Mouse (Mus musculus): ENCODE results near the gene Olfr495. TPM values are rescaled to one million over a fixed set of nuclear protein-coding genes. Genes with fewer than 3 reads are reported as not detected.

Gene Olfr495
- total RNA-seq (2014; rRNA removed): not detected in 2 replicates
- not detected in 2 replicates for polyA plus RNA-seq (2015; fragmentation: Nextera tagmentation; extraction: Ambion mirVana)

DNA sequence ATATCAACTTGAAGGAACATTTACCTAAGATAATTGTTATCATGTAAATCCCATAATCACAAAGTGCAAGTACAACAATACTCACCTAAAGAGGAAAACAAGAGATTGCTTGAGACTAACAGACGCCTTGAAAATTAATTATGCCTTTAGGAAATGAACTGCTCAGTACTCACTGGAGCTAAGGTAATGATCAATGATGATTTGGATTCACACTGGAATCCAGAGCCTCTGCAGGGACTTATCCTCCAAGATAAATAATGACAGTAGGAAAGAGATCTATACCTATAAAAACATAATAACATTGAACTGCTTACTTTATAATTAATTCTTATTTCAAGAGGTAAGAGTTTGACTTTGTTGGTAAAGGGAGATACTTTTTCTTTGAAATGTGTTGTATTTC, at the start of gene Olfr495:
Olfr495 (plus strand) TSS at position 301 of the 400 bp plus-strand sequence.
- H3K4me2 ChIP-seq (ENCODE audit: low read depth, low read length): no peak within 1 kb of the TSS
- TF ChIP-seq CTCF (IDR thresholded peaks at IDR 0.05; ENCODE audit: low read depth): no peak
- H3K4me3 ChIP-seq (ENCODE audit: low read length): no peak within 1 kb of the TSS
- no peak for ATAC-seq
- no peaks in the 10 kb centered on the region for H3K4me1 ChIP-seq (ENCODE audit: insufficient read depth, low read length)
- H3K9ac ChIP-seq (replicated peaks; ENCODE audit: low read length): no peak within 1 kb of the TSS
- DNase-seq (ENCODE audit: low spot score): no peak
- H3K9me3 ChIP-seq (ENCODE audit: low read length): no peaks in the 10 kb centered on the region
- H3K36me3 ChIP-seq (ENCODE audit: insufficient read depth, low read length): no peaks in the 10 kb centered on the region
- H3K27me3 ChIP-seq (ENCODE audit: insufficient read depth, low read length): no peaks in the 10 kb centered on the region
- 81% methylated on average over 1 of the region's 1 CpGs for WGBS
- H3K27ac ChIP-seq: no peak within 1 kb of the TSS

DNA sequence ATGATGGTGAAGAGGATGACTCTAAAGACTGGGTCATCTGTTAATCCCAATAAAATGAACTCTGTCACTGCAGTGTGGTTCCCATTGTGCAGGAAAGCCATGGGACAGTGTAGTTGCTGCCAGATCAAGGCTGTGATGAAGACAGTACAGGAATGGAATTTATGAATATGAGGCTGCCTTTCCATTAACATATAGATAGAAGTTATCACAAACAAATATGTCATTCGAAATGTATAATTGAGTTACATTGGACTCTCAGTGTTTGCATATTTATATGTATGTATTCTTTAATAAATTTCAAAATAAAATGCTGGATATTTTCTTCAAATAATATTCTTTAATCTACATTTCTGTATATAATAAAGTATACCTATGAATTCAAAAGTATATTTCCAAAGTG, 46.1 kb upstream of the Olfr495 start, which contains the start of gene Olfr493:
Olfr493 (minus strand) TSS at position 101 of the 400 bp plus-strand sequence.
- ATAC-seq: no peak
- H3K27me3 ChIP-seq (ENCODE audit: insufficient read depth, low read length): no peaks in the 10 kb centered on the region
- 61% methylated on average over 1 of the region's 1 CpGs for WGBS
- H3K9me3 ChIP-seq (ENCODE audit: low read length): no peaks in the 10 kb centered on the region
- no peak within 1 kb of the TSS for H3K27ac ChIP-seq
- no peak for DNase-seq (ENCODE audit: low spot score)
- no peak within 1 kb of the TSS for H3K4me3 ChIP-seq (ENCODE audit: low read length)
- no peak for TF ChIP-seq CTCF (IDR thresholded peaks at IDR 0.05; ENCODE audit: low read depth)
- H3K4me1 ChIP-seq (ENCODE audit: insufficient read depth, low read length): no peaks in the 10 kb centered on the region
- no peaks in the 10 kb centered on the region for H3K36me3 ChIP-seq (ENCODE audit: insufficient read depth, low read length)
- no peak within 1 kb of the TSS for H3K4me2 ChIP-seq (ENCODE audit: low read depth, low read length)
- no peak within 1 kb of the TSS for H3K9ac ChIP-seq (replicated peaks; ENCODE audit: low read length)

DNA sequence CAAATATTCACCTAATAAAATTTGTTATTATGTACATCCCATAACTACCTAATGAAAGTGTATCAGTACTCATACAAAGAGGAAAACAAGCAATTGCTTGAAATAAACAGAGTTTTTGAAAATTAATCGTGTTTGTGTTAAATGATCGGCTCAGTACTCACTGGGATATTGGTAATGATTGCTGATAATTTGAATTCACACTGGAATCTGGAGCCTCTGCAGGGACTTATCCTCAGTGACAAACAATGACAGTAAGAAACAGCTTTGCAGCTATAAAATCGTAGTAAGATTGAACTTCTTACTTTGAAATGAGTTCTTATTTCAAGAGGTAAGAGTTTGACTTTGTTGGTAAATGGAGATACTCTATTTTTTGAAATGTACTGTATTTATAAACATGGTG, 27.9 kb upstream of the Olfr495 start, which contains the start of gene Olfr494:
Olfr494 (plus strand) TSS at position 301 of the 400 bp plus-strand sequence.
- WGBS: 82% methylated on average over 3 of the region's 3 CpGs

DNA sequence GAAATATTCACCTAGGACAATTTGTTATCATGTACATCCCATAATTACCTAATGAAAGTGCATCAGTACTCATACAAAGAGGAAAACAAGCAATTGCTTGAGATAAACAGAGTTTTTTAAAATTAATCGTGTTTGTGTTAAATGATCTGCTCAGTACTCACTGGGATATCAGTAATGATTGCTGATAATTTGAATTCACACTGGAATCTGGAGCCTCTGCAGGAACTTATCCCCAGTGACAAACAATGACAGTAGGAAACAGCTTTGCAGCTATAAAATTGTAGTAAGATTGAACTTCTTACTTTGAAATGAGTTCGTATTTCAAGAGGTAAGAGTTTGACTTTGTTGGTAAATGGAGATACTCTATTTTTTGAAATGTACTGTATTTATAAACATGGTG, 27.2 kb downstream of the Olfr495 start, which contains the start of gene Olfr497:
Olfr497 (plus strand) TSS at position 301 of the 400 bp plus-strand sequence.
- DNase-seq (ENCODE audit: low spot score): no peak
- WGBS: 86% methylated on average over 2 of the region's 2 CpGs
- Histone ChIP-seq H3K27me3 (ENCODE audit: insufficient read depth, low read length) (no peaks in the 10 kb centered on the region), H3K4me2 (ENCODE audit: low read depth, low read length) (no peak within 1 kb of the TSS), H3K36me3 (ENCODE audit: insufficient read depth, low read length) (no peaks in the 10 kb centered on the region), H3K4me3 (ENCODE audit: low read length) (no peak within 1 kb of the TSS), H3K27ac (no peak within 1 kb of the TSS), H3K4me1 (ENCODE audit: insufficient read depth, low read length) (no peaks in the 10 kb centered on the region), H3K9ac (replicated peaks; ENCODE audit: low read length) (no peak within 1 kb of the TSS), H3K9me3 (ENCODE audit: low read length) (no peaks in the 10 kb centered on the region)
- no peak for TF ChIP-seq CTCF (IDR thresholded peaks at IDR 0.05; ENCODE audit: low read depth)
- ATAC-seq: no peak

More for the DNA sequence above, 27.9 kb upstream of the Olfr495 start, which contains the start of gene Olfr494:
- H3K9ac ChIP-seq (replicated peaks; ENCODE audit: low read length): no peak within 1 kb of the TSS
- no peak for DNase-seq (ENCODE audit: low spot score)
- H3K4me3 ChIP-seq (ENCODE audit: low read length): no peak within 1 kb of the TSS
- H3K27ac ChIP-seq: no peak within 1 kb of the TSS
- H3K36me3 ChIP-seq (ENCODE audit: insufficient read depth, low read length): no peaks in the 10 kb centered on the region
- no peaks in the 10 kb centered on the region for H3K9me3 ChIP-seq (ENCODE audit: low read length)
- no peak within 1 kb of the TSS for H3K4me2 ChIP-seq (ENCODE audit: low read depth, low read length)
- no peaks in the 10 kb centered on the region for H3K4me1 ChIP-seq (ENCODE audit: insufficient read depth, low read length)
- TF ChIP-seq CTCF (IDR thresholded peaks at IDR 0.05; ENCODE audit: low read depth): no peak
- ATAC-seq: no peak
- H3K27me3 ChIP-seq (ENCODE audit: insufficient read depth, low read length): no peaks in the 10 kb centered on the region

Other genes with a start within 250 kb of the Olfr495 start
- gene Olfr485, start 233.3 kb upstream of the Olfr495 start, total RNA-seq (2014; rRNA removed): not detected in 2 replicates
- gene Olfr485, start 233.3 kb upstream of the Olfr495 start, polyA plus RNA-seq (2015; fragmentation: Nextera tagmentation; extraction: Ambion mirVana): not detected in 2 replicates
- gene Olfr486, start 220.4 kb upstream of the Olfr495 start, total RNA-seq (2014; rRNA removed): not detected in 2 replicates
- not detected in 2 replicates for gene Olfr486, start 220.4 kb upstream of the Olfr495 start, polyA plus RNA-seq (2015; fragmentation: Nextera tagmentation; extraction: Ambion mirVana)
- gene Olfr487, start 178.5 kb upstream of the Olfr495 start, total RNA-seq (2014; rRNA removed): not detected in 2 replicates
- not detected in 2 replicates for gene Olfr487, start 178.5 kb upstream of the Olfr495 start, polyA plus RNA-seq (2015; fragmentation: Nextera tagmentation; extraction: Ambion mirVana)
- not detected in 2 replicates for gene Olfr488, start 134.8 kb upstream of the Olfr495 start, total RNA-seq (2014; rRNA removed)
- not detected in 2 replicates for gene Olfr488, start 134.8 kb upstream of the Olfr495 start, polyA plus RNA-seq (2015; fragmentation: Nextera tagmentation; extraction: Ambion mirVana)
- not detected in 2 replicates for gene Olfr490, start 104.2 kb upstream of the Olfr495 start, total RNA-seq (2014; rRNA removed)
- not detected in 2 replicates for gene Olfr490, start 104.2 kb upstream of the Olfr495 start, polyA plus RNA-seq (2015; fragmentation: Nextera tagmentation; extraction: Ambion mirVana)
- gene Olfr491, start 79.7 kb upstream of the Olfr495 start, total RNA-seq (2014; rRNA removed): not detected in 2 replicates
- not detected in 2 replicates for gene Olfr491, start 79.7 kb upstream of the Olfr495 start, polyA plus RNA-seq (2015; fragmentation: Nextera tagmentation; extraction: Ambion mirVana)
- gene Olfr492, start 69.5 kb upstream of the Olfr495 start, total RNA-seq (2014; rRNA removed): not detected in 2 replicates
- not detected in 2 replicates for gene Olfr492, start 69.5 kb upstream of the Olfr495 start, polyA plus RNA-seq (2015; fragmentation: Nextera tagmentation; extraction: Ambion mirVana)
- gene Olfr493, start 46.2 kb upstream of the Olfr495 start, total RNA-seq (2014; rRNA removed): not detected in 2 replicates
- not detected in 2 replicates for gene Olfr493, start 46.2 kb upstream of the Olfr495 start, polyA plus RNA-seq (2015; fragmentation: Nextera tagmentation; extraction: Ambion mirVana)
- gene Olfr494, start 27.8 kb upstream of the Olfr495 start, total RNA-seq (2014; rRNA removed): not detected in 2 replicates
- gene Olfr494, start 27.8 kb upstream of the Olfr495 start, polyA plus RNA-seq (2015; fragmentation: Nextera tagmentation; extraction: Ambion mirVana): not detected in 2 replicates
- gene Olfr497, start 27.3 kb downstream of the Olfr495 start, total RNA-seq (2014; rRNA removed): not detected in 2 replicates
- gene Olfr497, start 27.3 kb downstream of the Olfr495 start, polyA plus RNA-seq (2015; fragmentation: Nextera tagmentation; extraction: Ambion mirVana): not detected in 2 replicates
- not detected in 2 replicates for gene Olfr498, start 72.2 kb downstream of the Olfr495 start, total RNA-seq (2014; rRNA removed)
- gene Olfr498, start 72.2 kb downstream of the Olfr495 start, polyA plus RNA-seq (2015; fragmentation: Nextera tagmentation; extraction: Ambion mirVana): not detected in 2 replicates
- gene Olfr502, start 131.9 kb downstream of the Olfr495 start, total RNA-seq (2014; rRNA removed): not detected in 2 replicates
- not detected in 2 replicates for gene Olfr502, start 131.9 kb downstream of the Olfr495 start, polyA plus RNA-seq (2015; fragmentation: Nextera tagmentation; extraction: Ambion mirVana)
- gene Olfr503, start 151.4 kb downstream of the Olfr495 start, total RNA-seq (2014; rRNA removed): not detected in 2 replicates
- gene Olfr503, start 151.4 kb downstream of the Olfr495 start, polyA plus RNA-seq (2015; fragmentation: Nextera tagmentation; extraction: Ambion mirVana): not detected in 2 replicates
- not detected in 2 replicates for gene Olfr504, start 172.6 kb downstream of the Olfr495 start, total RNA-seq (2014; rRNA removed)
- gene Olfr504, start 172.6 kb downstream of the Olfr495 start, polyA plus RNA-seq (2015; fragmentation: Nextera tagmentation; extraction: Ambion mirVana): not detected in 2 replicates
- gene Olfr506, start 217.6 kb downstream of the Olfr495 start, total RNA-seq (2014; rRNA removed): not detected in 2 replicates
- not detected in 2 replicates for gene Olfr506, start 217.6 kb downstream of the Olfr495 start, polyA plus RNA-seq (2015; fragmentation: Nextera tagmentation; extraction: Ambion mirVana)
- not detected in 2 replicates for gene Olfr507, start 228.6 kb downstream of the Olfr495 start, total RNA-seq (2014; rRNA removed)
- not detected in 2 replicates for gene Olfr507, start 228.6 kb downstream of the Olfr495 start, polyA plus RNA-seq (2015; fragmentation: Nextera tagmentation; extraction: Ambion mirVana)
- gene Olfr508, start 236.8 kb downstream of the Olfr495 start, total RNA-seq (2014; rRNA removed): not detected in 2 replicates
- gene Olfr508, start 236.8 kb downstream of the Olfr495 start, polyA plus RNA-seq (2015; fragmentation: Nextera tagmentation; extraction: Ambion mirVana): not detected in 2 replicates